Mouse (Mus musculus): ENCODE results near the gene Atp5l. TPM values are rescaled to one million over a fixed set of nuclear protein-coding genes. Genes with fewer than 3 reads are reported as not detected.

Gene Atp5l
- total RNA-seq, 2 experiments from 2014 or later, result 769 to 791 TPM

Other genes with a start within 250 kb of the Atp5l start
- not detected for gene Treh, start 247.5 kb downstream of the Atp5l start, total RNA-seq (2021)
- gene Phldb1, start 185.5 kb downstream of the Atp5l start, total RNA-seq (2021), result 10 to 100 TPM; 38.0 to 40.5 TPM
- 10 to 100 TPM; 62.7 to 68.1 TPM for gene Arcn1, start 152.9 kb downstream of the Atp5l start, total RNA-seq (2021)
- gene Ift46, start 152.8 kb downstream of the Atp5l start, total RNA-seq (2021), result 10 to 100 TPM; 16.7 to 24.0 TPM
- 1 to 10 TPM; 7.9 to 9.0 TPM for gene Tmem25, start 121.4 kb downstream of the Atp5l start, total RNA-seq (2021)
- under 1 TPM; 0.32 to 0.90 TPM for gene Ttc36, start 117.7 kb downstream of the Atp5l start, total RNA-seq (2021)
- gene Kmt2a, start 39.4 kb downstream of the Atp5l start, total RNA-seq (2021), result 10 to 100 TPM; 10.0 to 15.3 TPM
- 10 to 100 TPM; 32.9 to 35.5 TPM for gene Ube4a, start 44.9 kb upstream of the Atp5l start, total RNA-seq (2021)
- gene Cd3g, start 59.7 kb upstream of the Atp5l start, total RNA-seq (2021), result under 1 TPM in 1 of 2 experiments, not detected in 1; 0.54 TPM
- not detected for gene Cd3d, start 61.0 kb upstream of the Atp5l start, total RNA-seq (2021)
- gene Cd3e, start 88.9 kb upstream of the Atp5l start, total RNA-seq (2021), result under 1 TPM in 1 of 2 experiments, not detected in 1; 0.43 TPM
- under 1 TPM; 0.19 to 0.41 TPM for gene Mpzl2, start 119.1 kb upstream of the Atp5l start, total RNA-seq (2021)
- 1 to 10 TPM; 1.2 to 1.5 TPM for gene Mpzl3, start 134.4 kb upstream of the Atp5l start, total RNA-seq (2021)
- under 1 TPM; 0.28 to 0.86 TPM for gene Jaml, start 158.4 kb upstream of the Atp5l start, total RNA-seq (2021)
- gene Scn2b, start 197.0 kb upstream of the Atp5l start, total RNA-seq (2021), result 1 to 10 TPM; 1.7 to 1.9 TPM
- 100 to 1,000 TPM; 202 to 205 TPM for gene Scn4b, start 217.7 kb upstream of the Atp5l start, total RNA-seq (2021)